Mouse (Mus musculus): ENCODE data around the gene Bcl2.

DNA sequence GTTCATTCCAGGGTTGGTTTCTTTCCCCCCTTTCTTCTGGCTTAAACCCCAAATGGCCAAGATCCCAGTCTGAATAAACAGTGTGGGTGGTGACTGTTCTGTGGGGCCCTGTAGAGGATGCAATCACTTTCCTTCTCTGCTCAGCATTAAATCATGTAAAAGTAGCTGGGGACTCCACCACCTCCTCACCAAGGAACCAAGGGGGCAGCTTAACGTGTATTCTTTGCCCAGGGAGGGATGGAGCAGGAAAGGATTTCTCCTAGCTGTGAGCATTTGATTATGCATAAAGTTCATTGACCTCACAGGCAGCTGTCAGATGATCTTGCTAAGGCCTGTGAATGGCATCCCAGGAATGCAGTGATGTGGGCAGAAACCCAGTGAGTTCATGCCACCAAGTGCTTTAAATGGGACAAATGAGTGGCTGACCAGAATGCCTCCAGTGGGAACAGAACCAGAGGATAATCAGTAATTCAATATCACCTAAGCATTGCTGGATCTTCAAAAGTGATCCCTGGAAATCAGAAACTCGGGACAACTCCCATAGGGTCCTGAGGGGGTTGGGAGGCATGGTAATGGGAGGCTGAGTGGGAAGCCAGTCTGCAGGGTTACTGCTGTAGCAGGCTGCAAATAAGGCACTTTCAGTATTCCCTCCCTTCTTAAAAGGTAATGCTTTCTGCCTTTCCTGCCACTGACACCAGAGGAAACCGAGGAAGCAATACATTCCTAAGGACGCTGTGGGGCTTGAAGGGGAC is 84.0 kb downstream of the Bcl2 start:
- TF ChIP-seq CTCF (IDR thresholded peaks at IDR 0.05; ENCODE audit: borderline replicate concordance, insufficient read depth, low read length) (no peak), POLR2A (IDR thresholded peaks at IDR 0.05; ENCODE audit: low read depth, low read length) (no peak)
